Mouse (Mus musculus) MEL (cell line): ENCODE results near the gene Tnfsf15. TPM values are rescaled to one million over a fixed set of nuclear protein-coding genes. Genes with fewer than 3 reads are reported as not detected.

Experiments used
- DNase-seq: peaks from one replicate; pipeline ENCODE4 v3.0.0; 2011; ENCODE audit warnings: low read depth, low spot score
- H3K27ac ChIP-seq: 2 replicates; pipeline ENCODE4 v1.5.1; 2012; ENCODE audit warnings: low read depth, mild to moderate bottlenecking, control low read depth, low read length, moderate library complexity; ENCODE audit not compliant: control insufficient read depth
- H3K27me3 ChIP-seq, 2 experiments: fragments of 150-350 bp in 1 of 2; sonication (generic) in 1 of 2; 2 replicates each; pipeline ENCODE4 v1.6.1; 2012; ENCODE audit warnings: low read length in 2 of 2, mild to moderate bottlenecking in 2 of 2, improper control_type of control experiment in 1 of 2, moderate library complexity in 1 of 2; ENCODE audit not compliant: insufficient read depth in 2 of 2, control insufficient read depth in 1 of 2
- H3K36me3 ChIP-seq, 2 experiments: 2 replicates each; pipeline ENCODE4 v1.6.1; 2012 to 2014; ENCODE audit warnings: low read length in 2 of 2, improper control_type of control experiment in 1 of 2, inconsistent platforms in 1 of 2, mild to moderate bottlenecking in 1 of 2; ENCODE audit not compliant: insufficient read depth in 2 of 2, control insufficient read depth in 1 of 2
- H3K4me1 ChIP-seq, 2 experiments: fragments of 150-350 bp in 1 of 2; sonication (generic) in 1 of 2; 2 replicates each; pipeline ENCODE4 v1.6.1; 2012; ENCODE audit warnings: low read length in 2 of 2, improper control_type of control experiment in 1 of 2, mild to moderate bottlenecking in 1 of 2; ENCODE audit not compliant: insufficient read depth in 2 of 2, control insufficient read depth in 1 of 2
- H3K4me3 ChIP-seq, 2 experiments: fragments of 150-350 bp in 1 of 2; sonication (generic) in 1 of 2; 2 replicates each; pipeline ENCODE4 v1.5.1; 2012; ENCODE audit warnings: low read depth in 2 of 2, low read length in 2 of 2, mild to moderate bottlenecking in 2 of 2, moderate library complexity in 2 of 2, control low read depth in 1 of 2, improper control_type of control experiment in 1 of 2; ENCODE audit not compliant: control insufficient read depth in 1 of 2, insufficient read depth in 1 of 2
- H3K79me2 ChIP-seq: 2 replicates; pipeline ENCODE4 v1.6.1; 2012; ENCODE audit warnings: mild to moderate bottlenecking, low read length, moderate library complexity; ENCODE audit not compliant: control insufficient read depth, poor library complexity, insufficient read depth
- H3K9ac ChIP-seq: 2 replicates; pipeline ENCODE4 v1.6.1; 2012; ENCODE audit warnings: low read depth, mild to moderate bottlenecking, control low read depth, low read length, moderate library complexity; ENCODE audit not compliant: control insufficient read depth, poor library complexity, severe bottlenecking
- H3K9me3 ChIP-seq: fragments of 150-350 bp; sonication (generic); replicated peaks from 2 replicates; pipeline ENCODE4 v1.6.1; 2012; ENCODE audit warnings: mild to moderate bottlenecking, low read length, improper control_type of control experiment, moderate library complexity; ENCODE audit not compliant: insufficient read depth
- BHLHE40 ChIP-seq: IDR thresholded peaks from 2 replicates; pipeline ENCODE4 v1.6.1; 2012; ENCODE audit warnings: low read depth, mild to moderate bottlenecking, inconsistent platforms, low read length, improper control_type of control experiment, borderline replicate concordance
- E2F4 ChIP-seq: IDR thresholded peaks from 2 replicates; pipeline ENCODE4 v1.6.1; 2011; ENCODE audit warnings: low read depth, low read length, improper control_type of control experiment, borderline replicate concordance
- ETS1 ChIP-seq: IDR thresholded peaks from 2 replicates; pipeline ENCODE4 v1.6.1; 2012; ENCODE audit warnings: low read depth, mild to moderate bottlenecking, inconsistent platforms, low read length, improper control_type of control experiment, moderate library complexity
- GATA1 ChIP-seq: IDR thresholded peaks from 2 replicates; pipeline ENCODE4 v1.6.1; 2011; ENCODE audit warnings: low read depth, low read length, improper control_type of control experiment
- JUND ChIP-seq: IDR thresholded peaks from 2 replicates; pipeline ENCODE4 v1.6.1; 2011; ENCODE audit warnings: low read depth, mild to moderate bottlenecking, improper control_type of control experiment, low read length
- KAT2A ChIP-seq: conservative IDR thresholded peaks from 2 replicates; pipeline ENCODE4 v1.6.1; 2012; ENCODE audit warnings: low read depth, low read length, improper control_type of control experiment, inconsistent platforms
- MAFK ChIP-seq: IDR thresholded peaks from 2 replicates; pipeline ENCODE4 v1.6.1; 2011; ENCODE audit warnings: low read depth, mild to moderate bottlenecking, low read length, improper control_type of control experiment, borderline replicate concordance
- MEF2A ChIP-seq: IDR thresholded peaks from 2 replicates; pipeline ENCODE4 v1.6.1; 2014; ENCODE audit warnings: low read depth, mild to moderate bottlenecking, inconsistent platforms, low read length, improper control_type of control experiment; ENCODE audit not compliant: poor library complexity, insufficient replicate concordance, severe bottlenecking; ENCODE audit errors: extremely low read depth
- MXI1 ChIP-seq: IDR thresholded peaks from 2 replicates; pipeline ENCODE4 v1.6.1; 2011; ENCODE audit warnings: mild to moderate bottlenecking, low read depth, low read length, improper control_type of control experiment
- MYC ChIP-seq: IDR thresholded peaks from 2 replicates; pipeline ENCODE4 v1.6.1; 2011; ENCODE audit warnings: low read depth, mild to moderate bottlenecking, low read length, improper control_type of control experiment, moderate library complexity
- NELFE ChIP-seq: IDR thresholded peaks from 2 replicates; pipeline ENCODE4 v1.6.1; 2011; ENCODE audit warnings: low read depth, low read length, improper control_type of control experiment
- POLR2AphosphoS2 ChIP-seq: IDR thresholded peaks from 2 replicates; pipeline ENCODE4 v1.6.1; 2011; ENCODE audit warnings: low read length, improper control_type of control experiment
- POLR2AphosphoS5 ChIP-seq: IDR thresholded peaks from 2 replicates; pipeline ENCODE4 v1.6.1; 2012; ENCODE audit warnings: low read depth, borderline replicate concordance, mild to moderate bottlenecking, inconsistent platforms, low read length, moderate library complexity, mixed read lengths
- RAD21 ChIP-seq: IDR thresholded peaks from 2 replicates; pipeline ENCODE4 v1.6.1; 2011; ENCODE audit warnings: mild to moderate bottlenecking, low read depth, low read length, improper control_type of control experiment
- RCOR1 ChIP-seq: IDR thresholded peaks from 2 replicates; pipeline ENCODE4 v1.6.1; 2012; ENCODE audit warnings: low read depth, mild to moderate bottlenecking, inconsistent platforms, low read length, improper control_type of control experiment
- TBP ChIP-seq: IDR thresholded peaks from 2 replicates; pipeline ENCODE4 v1.8.0; 2011; ENCODE audit warnings: low read depth, low read length, improper control_type of control experiment
- UBTF ChIP-seq: IDR thresholded peaks from 2 replicates; pipeline ENCODE4 v1.6.1; 2012; ENCODE audit warnings: low read depth, mild to moderate bottlenecking, inconsistent platforms, low read length, improper control_type of control experiment, moderate library complexity, borderline replicate concordance; ENCODE audit not compliant: insufficient read depth
- USF1 ChIP-seq: IDR thresholded peaks from 2 replicates; pipeline ENCODE4 v1.6.1; 2014; ENCODE audit warnings: low read depth, mild to moderate bottlenecking, inconsistent platforms, low read length, improper control_type of control experiment, moderate library complexity
- ZC3H11A ChIP-seq: IDR thresholded peaks from 2 replicates; pipeline ENCODE4 v1.6.1; 2012; ENCODE audit warnings: low read depth, mild to moderate bottlenecking, inconsistent platforms, low read length, improper control_type of control experiment
- ZKSCAN1 ChIP-seq: IDR thresholded peaks from 2 replicates; pipeline ENCODE4 v1.6.1; 2012; ENCODE audit warnings: low read depth, mild to moderate bottlenecking, inconsistent platforms, low read length, improper control_type of control experiment, moderate library complexity
- ZNF384 ChIP-seq: IDR thresholded peaks from 2 replicates; pipeline ENCODE4 v1.6.1; 2012; ENCODE audit warnings: low read depth, mild to moderate bottlenecking, inconsistent platforms, low read length, improper control_type of control experiment
- polyA plus RNA-seq, 2 experiments: library from polyadenylated mRNA; stranded (reverse) in 1 of 2; unstranded in 1 of 2; fragments of >175 nt in 1 of 2; fragments of >200 nt in 1 of 2; gene quantifications; 2 replicates each; pipeline versions ENCODE4 v1.2.1 to v1.2.4; 2012; ENCODE audit warnings: low replicate concordance in 2 of 2, low read depth in 1 of 2; ENCODE audit not compliant: insufficient read length in 2 of 2, insufficient read depth in 1 of 2, missing spikeins in 1 of 2
- total RNA-seq: library from RNA; depleted of rRNA; stranded (reverse); fragments of 300-350 nt; gene quantifications from 2 replicates; pipeline ENCODE4 v1.2.3, GENCODE M21; 2012

Tnfsf15 gene
- total and polyA plus RNA-seq, 3 experiments: not detected

- TF ChIP-seq KAT2A: no peak
- TF ChIP-seq TBP: no peak
- no peak for TF ChIP-seq MAFK
- TF ChIP-seq UBTF: no peak
- TF ChIP-seq ZKSCAN1: no peak
- no peak for TF ChIP-seq RCOR1
- no peak for TF ChIP-seq BHLHE40
- TF ChIP-seq POLR2AphosphoS2: no peak
- no peak for TF ChIP-seq POLR2AphosphoS5
- no peak for TF ChIP-seq MEF2A
- no peak for TF ChIP-seq MXI1
- TF ChIP-seq USF1: no peak
- TF ChIP-seq ZC3H11A: no peak
- H3K36me3 ChIP-seq: no peaks in the 10 kb centered on the region
- H3K9me3 ChIP-seq: no peaks in the 10 kb centered on the region
- no peaks in the 10 kb centered on the region for H3K79me2 ChIP-seq
- no peak overlapping the region for H3K27ac ChIP-seq
- H3K9ac ChIP-seq: no peak overlapping the region
- H3K27me3 ChIP-seq: no peaks in the 10 kb centered on the region
- DNase-seq: no peak
- no peak overlapping the region for H3K4me3 ChIP-seq
- no peaks in the 10 kb centered on the region for H3K4me1 ChIP-seq
Measured at GRCm38 (mm10) chr4:63684412-63685252, 60.3 kb downstream of the Tnfsf15 start.

GRCm38 (mm10) chr4:63683716-63684115 lies 61.2 kb downstream of the Tnfsf15 start:
- Histone ChIP-seq H3K79me2 (no peaks in the 10 kb centered on the region), H3K9me3 (no peaks in the 10 kb centered on the region), H3K27me3 (no peaks in the 10 kb centered on the region), H3K4me1 (no peaks in the 10 kb centered on the region), H3K9ac (no peak overlapping the region), H3K4me3 (no peak overlapping the region), H3K36me3 (no peaks in the 10 kb centered on the region), H3K27ac (no peak overlapping the region)
- DNase-seq: no peak
- TF ChIP-seq MYC (no peak), NELFE (no peak), MAFK (no peak), JUND (no peak), ETS1 (no peak), ZKSCAN1 (no peak), ZNF384 (no peak), GATA1 (no peak), E2F4 (no peak), USF1 (no peak), RCOR1 (no peak), RAD21 (no peak)
